Mouse (Mus musculus): ENCODE measurements around the gene Coq8a. TPM values are rescaled to one million over a fixed set of nuclear protein-coding genes. Genes with fewer than 3 reads are reported as not detected.

Gene Coq8a
- total RNA-seq, 2 experiments from 2014 or later = 40.4 to 45.6 TPM

GRCm38 (mm10) chr1:180208370-180208769 is 9.0 kb upstream of the Coq8a start:
- no peak for DNase-seq (ENCODE audit: low spot score in 2 of 2)
- intact Hi-C loops (cut with DNase I) = no loop called here

DNA sequence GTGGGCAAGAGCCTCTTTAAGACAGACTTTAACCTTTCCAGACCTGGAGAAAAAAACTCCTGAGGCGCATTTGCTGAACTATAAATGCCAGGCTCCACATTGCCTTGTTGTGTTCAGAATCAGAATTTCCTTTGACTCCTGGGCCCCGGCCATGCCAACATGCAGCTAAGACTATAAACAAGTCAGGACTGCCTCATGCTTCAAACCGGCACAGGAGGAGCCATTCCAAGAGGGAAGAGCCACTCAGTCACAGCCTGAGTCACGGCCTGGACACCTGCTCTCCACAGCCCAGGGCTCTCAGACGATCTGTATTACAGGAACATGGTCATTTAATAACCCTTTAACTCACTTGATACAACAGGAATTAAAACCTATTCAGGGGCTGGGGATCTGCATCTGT is 1.3 kb upstream of the Coq8a start:
- DNase-seq (ENCODE audit: low spot score in 2 of 2) = no peak
- intact Hi-C loops (cut with DNase I) = no loop called here

DNA sequence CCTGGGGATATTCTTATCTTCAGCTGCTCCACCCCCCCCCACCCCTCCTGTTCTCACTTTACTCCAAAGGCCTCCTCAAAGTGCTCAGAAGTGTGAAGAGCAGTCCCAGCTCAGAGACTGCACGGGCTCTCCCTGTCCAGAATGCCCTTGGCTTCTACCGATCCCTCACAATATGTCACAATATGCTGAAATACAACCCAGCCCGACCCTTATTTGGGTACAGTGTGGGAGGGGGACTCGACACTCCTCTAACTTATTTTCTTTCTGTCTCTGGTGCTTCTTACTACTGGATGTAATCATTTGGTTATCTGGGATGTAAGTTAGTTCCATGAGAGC is 281 bp upstream of the Coq8a start:
- intact Hi-C loops (cut with DNase I) = no loop called here
- DNase-seq (ENCODE audit: low spot score in 2 of 2) = no peak

DNA sequence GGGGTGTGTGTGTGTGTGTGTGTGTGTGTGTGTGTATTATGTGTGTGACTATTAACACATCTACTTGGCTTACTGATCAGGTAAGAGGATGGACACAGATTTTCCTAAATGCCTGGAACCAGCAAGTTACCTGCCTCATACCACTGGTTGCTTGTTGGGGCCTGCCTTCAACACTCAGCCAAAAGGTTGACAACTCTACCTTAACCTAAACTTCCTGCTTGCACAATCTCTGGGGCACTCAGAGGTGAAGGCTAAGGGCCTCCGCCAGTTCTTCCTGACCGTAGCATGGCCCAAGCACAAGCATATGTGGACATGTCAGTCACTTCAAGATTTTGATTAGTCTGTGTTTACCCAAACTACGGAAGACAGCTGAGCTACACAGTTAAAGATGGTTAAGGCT is 1.4 kb downstream of the Coq8a start:
- intact Hi-C loops (cut with DNase I) = no loop called here
- no peak for DNase-seq (ENCODE audit: low spot score in 2 of 2)

DNA sequence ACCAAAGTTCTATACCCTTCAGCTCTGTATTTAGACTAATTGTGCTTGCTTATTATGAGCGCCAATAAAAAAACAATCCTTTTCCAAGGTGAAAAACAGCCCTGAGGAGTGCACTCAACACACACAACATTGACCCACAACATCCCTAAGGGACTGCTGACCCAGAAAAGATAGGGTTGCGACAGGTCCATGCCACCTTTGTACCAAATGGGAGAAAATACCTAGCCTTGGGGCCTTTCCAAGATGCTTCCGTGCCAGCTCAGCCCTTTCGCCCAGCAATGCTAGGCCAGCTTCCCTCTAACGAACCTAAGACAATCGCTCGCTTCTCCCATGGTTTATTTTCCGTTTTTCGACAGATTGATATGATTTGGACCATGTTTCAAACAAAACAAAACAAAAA is 2.9 kb downstream of the Coq8a start:
- intact Hi-C loops (cut with DNase I) = no loop called here
- DNase-seq (ENCODE audit: low spot score in 2 of 2) = no peak

- intact Hi-C loops (cut with DNase I) = no loop called here
- peak; percentile 98 to 100 for DNase-seq (ENCODE audit: low spot score in 2 of 2)
Measured at GRCm38 (mm10) chr1:180195703-180196381, 3.6 kb downstream of the Coq8a start.

GRCm38 (mm10) chr1:180194781-180195471 is 4.5 kb downstream of the Coq8a start:
- DNase-seq (ENCODE audit: low spot score in 2 of 2) = peak in 1 of 2 experiments; percentile 28
- intact Hi-C loops (cut with DNase I) = no loop called here

- no peak for DNase-seq (ENCODE audit: low spot score in 2 of 2)
- intact Hi-C loops (cut with DNase I) = no loop called here
Measured at GRCm38 (mm10) chr1:180194048-180194447, 5.4 kb downstream of the Coq8a start.

DNA sequence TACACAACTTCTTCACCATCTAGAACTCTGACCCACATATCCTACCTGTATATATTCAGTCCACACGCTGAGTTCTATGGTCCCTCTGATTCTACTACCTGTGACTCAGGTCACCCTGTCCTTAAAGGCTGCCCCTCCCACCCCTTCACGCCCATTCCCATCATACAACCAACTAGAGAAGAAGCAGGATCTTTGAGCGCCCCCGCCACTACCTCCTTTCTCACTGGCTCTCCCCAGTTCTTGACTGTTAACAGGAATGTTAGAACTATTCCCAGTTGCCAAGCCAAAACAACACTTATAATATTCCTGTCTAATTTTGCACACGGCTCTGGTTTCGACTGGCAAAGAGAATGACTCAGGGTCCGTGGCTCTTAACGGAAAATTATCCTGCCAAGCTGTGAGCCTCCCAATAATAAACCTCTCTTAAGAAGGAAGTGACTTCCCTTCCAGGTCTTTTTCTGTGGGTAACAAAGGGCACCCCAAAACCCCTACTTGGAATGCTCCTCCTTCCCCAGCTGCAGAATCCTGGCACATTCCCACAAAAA is 5.9 kb downstream of the Coq8a start:
- intact Hi-C loops (cut with DNase I) = no loop called here
- no peak for DNase-seq (ENCODE audit: low spot score in 2 of 2)

GRCm38 (mm10) chr1:180192866-180193265 is 6.5 kb downstream of the Coq8a start:
- intact Hi-C loops (cut with DNase I) = no loop called here
- DNase-seq (ENCODE audit: low spot score in 2 of 2) = no peak

- DNase-seq (ENCODE audit: low spot score in 2 of 2) = no peak
- intact Hi-C loops (cut with DNase I) = no loop called here
Measured at GRCm38 (mm10) chr1:180191651-180192220, 7.7 kb downstream of the Coq8a start.

GRCm38 (mm10) chr1:180191112-180191511 is 8.3 kb downstream of the Coq8a start:
- DNase-seq (ENCODE audit: low spot score in 2 of 2) = no peak
- intact Hi-C loops (cut with DNase I) = no loop called here

DNA sequence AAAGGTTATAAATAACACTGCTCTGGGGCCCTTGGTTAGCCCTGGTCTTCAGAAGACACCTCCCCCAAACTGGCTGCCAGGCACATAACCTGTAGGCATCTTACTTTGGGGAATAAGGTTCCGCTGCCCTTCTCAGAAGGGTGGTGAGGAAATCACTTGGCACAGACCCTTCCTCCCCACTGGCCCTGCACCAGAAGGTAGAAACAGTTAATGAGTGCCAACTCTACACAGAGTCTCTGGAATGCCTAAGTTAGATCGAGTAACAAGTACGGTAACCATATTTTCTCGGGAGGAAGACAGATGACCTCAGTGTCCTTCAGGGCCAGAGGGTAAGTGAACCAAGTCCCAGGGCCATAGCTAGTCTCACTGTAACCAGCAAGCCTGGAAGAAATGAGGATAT is 10.5 kb downstream of the Coq8a start:
- intact Hi-C loops (cut with DNase I) = no loop called here
- no peak for DNase-seq (ENCODE audit: low spot score in 2 of 2)

DNA sequence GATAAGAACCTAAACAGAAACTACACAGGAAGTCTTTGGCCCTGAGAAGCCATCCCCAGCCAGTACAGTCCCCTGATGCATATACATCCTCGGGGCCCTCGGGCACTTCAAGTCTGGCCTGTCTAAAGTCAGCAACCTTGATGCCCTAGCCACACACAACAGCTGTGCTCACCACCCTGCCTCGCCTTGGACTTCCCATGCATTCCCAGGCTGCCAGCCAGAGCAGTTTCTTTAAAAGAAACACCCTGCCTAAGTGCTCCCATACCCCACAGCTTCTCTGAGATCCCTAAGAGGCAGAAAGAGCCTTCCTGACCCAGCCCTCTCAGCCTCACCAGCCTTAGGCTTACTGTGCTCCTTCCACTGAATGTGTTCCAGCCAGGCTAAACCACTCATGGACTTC is 13.0 kb downstream of the Coq8a start:
- no peak for DNase-seq (ENCODE audit: low spot score in 2 of 2)
- intact Hi-C loops (cut with DNase I) = no loop called here

- intact Hi-C loops (cut with DNase I) = no loop called here
- DNase-seq (ENCODE audit: low spot score in 2 of 2) = no peak
Measured at GRCm38 (mm10) chr1:180185877-180186276, 13.5 kb downstream of the Coq8a start.

DNA sequence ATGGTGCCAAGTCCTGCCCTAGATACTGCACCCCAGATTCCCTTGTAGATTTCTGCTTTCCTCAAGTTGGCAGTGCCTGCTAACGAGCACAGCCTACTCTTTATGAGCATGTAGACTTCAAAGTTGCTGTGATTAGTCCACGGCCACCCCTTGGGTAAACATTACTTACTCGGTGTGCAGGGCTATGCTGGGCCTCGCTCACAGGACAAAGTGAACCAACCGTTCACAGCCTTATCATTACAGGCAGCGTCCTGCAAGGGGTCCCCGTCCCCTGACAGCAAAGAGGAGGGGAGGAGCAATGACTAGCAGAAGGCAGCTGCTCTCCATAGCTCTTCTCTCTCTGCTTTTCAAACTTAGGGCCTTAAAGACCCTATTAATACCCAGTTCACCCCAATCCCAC is 14.6 kb downstream of the Coq8a start:
- intact Hi-C loops (cut with DNase I) = no loop called here
- DNase-seq (ENCODE audit: low spot score in 2 of 2) = no peak

- intact Hi-C loops (cut with DNase I) = no loop called here
- DNase-seq (ENCODE audit: low spot score in 2 of 2) = no peak
Measured at GRCm38 (mm10) chr1:180183525-180184159, 15.8 kb downstream of the Coq8a start.

DNA sequence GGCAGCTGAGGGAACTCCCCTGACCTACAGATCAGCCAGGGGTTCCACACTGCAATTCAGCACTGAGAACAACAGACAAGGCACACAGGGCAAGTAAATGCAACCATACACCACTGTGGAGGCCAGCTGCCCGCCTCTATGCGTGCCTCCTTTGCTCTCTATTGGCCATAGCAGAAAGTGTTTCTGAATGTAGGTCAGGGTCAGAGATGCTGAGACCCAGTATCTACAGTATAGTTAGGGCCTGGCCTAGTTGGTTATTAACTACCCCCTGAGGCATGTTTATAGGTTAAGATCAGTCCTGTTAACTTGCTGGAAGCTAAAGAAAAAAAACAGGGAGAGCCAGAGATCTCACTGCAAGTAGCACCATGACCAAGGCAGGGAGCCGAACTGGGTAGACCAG is 16.7 kb downstream of the Coq8a start:
- DNase-seq (ENCODE audit: low spot score in 2 of 2) = no peak
- intact Hi-C loops (cut with DNase I) = no loop called here

DNA sequence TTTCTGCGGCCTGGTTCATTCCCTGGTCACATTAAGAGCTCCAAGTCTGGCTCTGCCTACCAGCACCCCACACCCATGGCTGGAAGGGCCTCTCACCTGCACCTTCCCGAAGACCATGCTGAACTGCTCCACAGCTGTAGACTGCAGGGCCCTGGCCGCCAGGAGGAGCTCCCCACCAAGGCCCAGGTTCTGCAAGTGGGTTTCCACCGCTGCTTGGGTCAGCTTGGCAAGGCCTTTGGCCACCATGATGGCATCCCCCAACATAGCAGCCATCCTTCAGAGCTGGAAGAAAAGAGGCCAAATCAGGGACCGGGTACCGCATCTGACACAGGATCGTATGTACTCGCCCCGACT is 17.5 kb downstream of the Coq8a start:
- intact Hi-C loops (cut with DNase I) = no loop called here

DNA sequence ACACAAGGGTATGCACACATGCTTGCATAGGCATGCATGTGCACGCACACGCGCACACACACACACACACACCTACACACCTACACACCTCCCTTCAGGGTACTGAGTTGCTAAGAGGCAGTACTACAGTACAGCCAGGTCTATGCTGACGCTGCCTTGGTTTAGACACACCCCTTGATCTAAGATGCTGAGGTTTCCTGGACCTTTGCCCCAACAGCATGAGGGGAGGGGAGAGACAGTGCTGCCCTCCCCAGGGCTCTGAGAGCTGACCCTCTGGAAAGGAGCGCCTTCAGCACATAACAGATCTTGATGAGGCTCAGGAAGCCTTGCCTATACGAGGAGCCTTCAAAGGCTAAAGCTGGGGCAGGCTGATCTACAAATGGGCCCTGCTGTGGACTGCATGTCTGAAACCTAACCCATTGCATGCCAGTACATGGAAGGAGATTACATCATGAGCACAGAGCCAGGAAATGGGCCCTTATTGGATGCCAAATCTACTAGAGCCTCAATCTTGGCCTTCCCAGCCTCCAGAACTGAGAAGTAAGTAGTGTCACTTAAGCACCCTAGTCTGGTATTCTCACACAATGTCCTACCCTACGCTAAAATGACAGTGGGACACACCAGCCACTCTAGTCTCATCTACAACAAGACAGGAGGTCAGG is 18.0 kb downstream of the Coq8a start:
- intact Hi-C loops (cut with DNase I) = no loop called here
- DNase-seq (ENCODE audit: low spot score in 2 of 2) = no peak

More for the DNA sequence above, 17.5 kb downstream of the Coq8a start:
- no peak for DNase-seq (ENCODE audit: low spot score in 2 of 2)
